Mouse (Mus musculus) olfactory bulb, adult 2 months (tissue): ENCODE measurements around the gene Lpar3. TPM values are rescaled to one million over a fixed set of nuclear protein-coding genes. Genes with fewer than 3 reads are reported as not detected.

Source experiments
- H3K27ac ChIP-seq: fragments of 200-500 bp; 2 replicates; pipeline ENCODE4 v1.5.1; 2012; ENCODE audit warnings: low read depth, low read length; ENCODE audit not compliant: insufficient read depth
- H3K4me1 ChIP-seq: fragments of 200-500 bp; 2 replicates; pipeline ENCODE4 v1.6.1; 2012; ENCODE audit warnings: low read length; ENCODE audit not compliant: control insufficient read depth, insufficient read depth
- H3K4me3 ChIP-seq: fragments of 200-500 bp; 2 replicates; pipeline ENCODE4 v1.5.1; 2012; ENCODE audit warnings: mild to moderate bottlenecking, low read depth, low read length, moderate library complexity; ENCODE audit not compliant: insufficient read depth
- CTCF ChIP-seq: fragments of 200-500 bp; IDR thresholded peaks from 2 replicates; pipeline ENCODE4 v1.5.1; 2012; ENCODE audit warnings: low read depth, mild to moderate bottlenecking, low read length, moderate library complexity; ENCODE audit not compliant: insufficient read depth
- POLR2A ChIP-seq: fragments of 200-500 bp; IDR thresholded peaks from 2 replicates; pipeline ENCODE4 v1.6.1; 2012; ENCODE audit warnings: mild to moderate bottlenecking, low read depth, low read length, moderate library complexity; ENCODE audit not compliant: insufficient read depth
- WGBS: fragments of 180-500 bp; shearing (Covaris S2); methylation state at CpG from one replicate; pipeline ENCODE4 v1.1.7; 2018; 5-methylcytosine and 5-hydroxymethylcytosine counted together
- polyA plus RNA-seq: library from polyadenylated mRNA; stranded (reverse); fragments of >200 nt; gene quantifications from 2 replicates; pipeline ENCODE4 v1.2.4, GENCODE M21; 2012; ENCODE audit warnings: low replicate concordance; ENCODE audit not compliant: missing spikeins, insufficient read depth, insufficient read length

Lpar3 gene
- polyA plus RNA-seq, 1 experiment, result not detected

DNA sequence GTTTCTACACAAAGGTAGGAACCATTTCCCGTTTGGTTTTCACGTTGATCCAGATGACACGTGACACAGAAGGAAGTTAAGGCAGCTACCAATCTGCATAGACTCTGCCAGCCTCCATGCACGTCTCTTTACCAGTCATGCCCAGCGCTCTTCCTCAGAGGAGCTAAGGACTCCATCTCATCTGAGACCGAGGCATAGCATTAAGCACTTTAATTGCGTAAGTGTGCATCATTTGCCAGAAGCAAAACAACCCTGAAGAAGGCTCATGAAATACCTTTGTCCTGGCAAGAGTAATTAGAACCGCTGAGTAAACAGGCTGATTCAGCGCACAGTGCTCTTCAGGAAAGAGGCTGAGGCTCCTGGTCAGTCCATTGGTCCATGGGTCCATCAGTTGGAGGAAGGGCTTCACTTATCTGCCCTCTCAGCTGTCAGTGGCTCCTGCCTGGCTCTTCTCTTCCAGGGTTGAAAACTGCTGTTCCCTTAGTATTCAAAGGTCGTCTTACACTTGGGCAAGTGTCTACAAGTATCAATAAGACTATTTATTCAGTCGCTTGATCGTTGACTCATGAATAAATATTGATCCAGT, 44.9 kb downstream of the Lpar3 start:
- H3K4me1 ChIP-seq, result peaks cover 2% of the 10 kb centered on the region
- no peak overlapping the region for H3K4me3 ChIP-seq
- H3K27ac ChIP-seq, result no peak overlapping the region
- TF ChIP-seq POLR2A (no peak), CTCF (no peak)
- 80% methylated on average over 12 of the region's 12 CpGs for WGBS

DNA sequence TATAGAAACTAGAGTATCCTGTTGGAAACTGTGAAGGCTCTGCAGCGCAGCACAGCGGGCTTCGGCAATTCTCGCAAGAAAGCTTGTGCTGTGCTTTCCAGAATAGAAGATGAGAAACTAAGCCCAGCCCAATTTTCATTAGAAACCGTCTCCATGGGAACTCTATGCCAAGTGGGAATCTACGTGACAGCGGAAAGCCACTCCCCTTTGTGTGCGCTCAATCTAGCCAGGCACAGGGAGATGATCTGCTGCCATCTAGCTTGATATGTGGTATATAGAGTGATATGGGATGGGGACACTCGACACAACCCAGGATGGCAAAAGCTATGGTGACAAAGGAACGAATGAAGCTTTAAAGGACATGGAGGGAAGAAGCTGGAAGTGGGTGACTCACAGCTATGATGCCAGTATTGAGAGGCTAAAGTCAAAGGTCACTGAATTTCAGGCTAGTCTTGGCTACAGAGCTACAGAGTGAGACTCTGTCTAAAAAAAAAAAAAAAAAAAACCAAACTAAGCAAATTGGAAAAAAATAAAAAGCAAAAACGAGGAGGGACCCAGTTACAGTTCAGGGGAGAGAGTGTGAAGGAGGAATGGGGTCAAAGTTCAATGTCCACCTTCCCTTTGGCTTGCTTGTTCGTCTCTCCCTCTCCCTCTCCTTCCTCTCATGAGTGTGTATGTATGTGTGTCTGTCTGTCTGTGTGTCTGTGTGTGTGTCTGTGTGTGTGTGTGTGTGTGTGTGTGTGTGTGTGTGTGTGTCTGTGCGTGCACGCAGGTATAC, 47.5 kb downstream of the Lpar3 start:
- WGBS, result 55% methylated on average over 14 of the region's 14 CpGs
- peaks cover 2% of the 10 kb centered on the region for H3K4me1 ChIP-seq
- no peak overlapping the region for H3K27ac ChIP-seq
- H3K4me3 ChIP-seq, result no peak overlapping the region
- no peak for TF ChIP-seq CTCF
- no peak for TF ChIP-seq POLR2A

DNA sequence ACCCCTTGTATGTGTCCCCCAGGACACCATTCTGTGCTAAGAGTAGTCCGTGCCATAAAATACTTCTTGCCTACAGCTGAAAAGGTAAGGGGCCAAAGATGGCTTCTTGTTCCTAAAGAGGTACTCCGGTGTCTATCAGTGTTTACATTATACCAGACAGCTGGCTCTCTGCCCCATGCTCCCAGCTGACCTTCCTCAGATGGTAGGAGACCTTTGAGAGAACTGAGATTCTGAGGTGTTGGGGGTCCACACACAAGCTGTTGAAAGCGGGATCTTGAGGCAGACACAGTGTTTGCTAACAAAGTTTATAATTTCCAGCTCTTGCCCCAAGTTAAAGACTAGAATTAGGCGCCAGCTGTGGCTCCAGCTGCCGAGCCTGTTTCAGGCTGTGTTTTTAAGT, 53.7 kb downstream of the Lpar3 start:
- H3K4me1 ChIP-seq, result peaks cover 4% of the 10 kb centered on the region
- TF ChIP-seq POLR2A (no peak), CTCF (no peak)
- 56% methylated on average over 5 of the region's 5 CpGs for WGBS
- H3K27ac ChIP-seq, result no peak overlapping the region
- H3K4me3 ChIP-seq, result no peak overlapping the region

DNA sequence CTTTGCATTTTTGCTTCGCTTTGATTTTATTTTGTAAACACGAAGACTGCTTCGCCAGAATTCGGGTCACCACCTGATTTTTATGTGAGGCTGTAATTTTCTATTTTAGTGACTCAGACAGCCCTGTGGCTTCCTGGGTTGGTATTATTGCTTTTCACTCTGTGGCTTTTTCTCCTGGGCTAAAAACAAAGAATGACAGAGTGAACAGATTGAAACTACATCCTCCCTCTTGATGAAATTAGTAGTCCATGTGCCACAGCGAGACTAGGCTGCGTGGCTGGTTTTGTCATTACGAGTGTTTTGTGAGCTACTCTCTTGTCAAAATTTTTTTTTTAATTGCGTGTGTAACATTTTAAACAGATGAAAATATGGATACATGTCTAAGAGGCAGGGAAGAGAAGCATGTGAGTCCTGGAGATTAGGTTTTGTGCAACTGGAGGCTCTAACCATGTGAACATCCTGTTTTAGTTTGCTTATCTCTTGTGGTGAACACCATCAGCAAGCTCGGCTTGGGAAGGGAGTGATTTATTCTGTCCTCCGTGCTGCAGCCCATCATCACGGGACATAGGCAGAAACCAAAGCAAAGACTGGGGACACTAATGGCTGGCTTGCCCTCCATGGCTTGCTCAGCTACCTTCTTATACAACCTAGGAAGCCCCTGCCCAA, 54.7 kb downstream of the Lpar3 start:
- H3K4me1 ChIP-seq, result peaks cover 4% of the 10 kb centered on the region
- no peak for TF ChIP-seq POLR2A
- no peak for TF ChIP-seq CTCF
- no peak overlapping the region for H3K27ac ChIP-seq
- 51% methylated on average over 11 of the region's 11 CpGs for WGBS
- no peak overlapping the region for H3K4me3 ChIP-seq

DNA sequence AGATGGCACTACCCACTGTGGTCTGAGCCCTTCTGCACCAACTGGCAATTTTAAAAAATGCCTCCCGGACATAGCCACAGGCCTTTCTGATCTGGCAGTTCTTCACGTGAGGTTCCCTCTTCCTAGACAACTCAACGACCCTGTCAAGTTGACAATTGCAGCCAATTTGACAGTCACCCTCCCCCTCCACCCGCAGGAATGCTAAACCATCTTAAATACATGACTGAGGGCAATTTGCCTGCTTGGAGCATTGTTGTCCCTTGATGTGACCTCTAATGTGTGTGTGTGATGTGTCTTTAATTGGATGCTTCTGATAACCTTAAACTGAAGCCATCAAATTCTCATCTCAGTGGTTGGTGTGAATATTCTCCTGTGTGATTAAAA, 55.3 kb downstream of the Lpar3 start:
- Histone ChIP-seq H3K4me3 (no peak overlapping the region), H3K4me1 (peaks cover 4% of the 10 kb centered on the region), H3K27ac (no peak overlapping the region)
- WGBS, result 54% methylated on average over 4 of the region's 4 CpGs
- TF ChIP-seq POLR2A (no peak), CTCF (no peak)

DNA sequence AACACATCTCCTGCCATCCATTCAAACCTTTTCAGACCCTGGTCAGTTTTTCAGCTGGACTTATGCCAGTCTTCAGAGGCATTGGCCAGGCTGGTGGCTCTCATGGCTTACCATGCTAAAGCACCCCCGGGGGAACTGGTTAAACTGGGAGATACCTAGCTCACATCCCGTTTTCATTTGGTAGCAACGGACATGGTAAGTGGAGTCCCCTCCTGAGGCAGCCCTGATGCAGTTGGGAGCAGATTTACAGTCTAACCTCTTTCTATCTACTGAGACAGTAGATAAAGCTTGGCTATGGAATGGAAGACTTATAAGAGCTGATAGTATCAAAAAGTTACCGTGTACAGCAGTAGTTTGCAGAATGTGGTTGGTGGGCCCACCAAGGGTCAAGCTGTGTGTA, 56.2 kb downstream of the Lpar3 start:
- no peak overlapping the region for H3K4me3 ChIP-seq
- H3K27ac ChIP-seq, result no peak overlapping the region
- peaks cover 4% of the 10 kb centered on the region for H3K4me1 ChIP-seq
- TF ChIP-seq CTCF, result no peak
- TF ChIP-seq POLR2A, result no peak
- WGBS, result 96% methylated on average over 4 of the region's 4 CpGs

DNA sequence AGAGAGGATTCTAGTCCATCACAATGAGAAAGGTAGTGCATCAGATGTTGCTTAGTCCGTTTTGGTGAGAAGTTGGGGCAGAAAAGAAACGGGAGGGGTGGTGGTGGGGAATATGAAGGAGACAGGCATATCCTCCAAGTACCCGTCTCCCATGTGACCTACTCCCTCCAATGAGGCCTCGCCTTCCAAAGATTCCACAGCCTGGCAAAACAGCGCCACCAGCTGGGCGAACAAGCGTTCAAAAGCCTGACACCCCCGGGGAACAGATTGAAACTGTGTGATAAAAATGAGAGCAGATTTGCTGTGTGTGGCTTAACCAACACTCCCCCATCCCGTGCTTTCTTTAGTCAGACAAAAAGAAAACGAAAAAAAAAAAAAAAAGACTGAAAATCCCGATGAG, 56.7 kb downstream of the Lpar3 start:
- H3K4me3 ChIP-seq, result no peak overlapping the region
- peaks cover 4% of the 10 kb centered on the region for H3K4me1 ChIP-seq
- no peak overlapping the region for H3K27ac ChIP-seq
- 88% methylated on average over 11 of the region's 11 CpGs for WGBS
- no peak for TF ChIP-seq CTCF
- TF ChIP-seq POLR2A, result no peak

DNA sequence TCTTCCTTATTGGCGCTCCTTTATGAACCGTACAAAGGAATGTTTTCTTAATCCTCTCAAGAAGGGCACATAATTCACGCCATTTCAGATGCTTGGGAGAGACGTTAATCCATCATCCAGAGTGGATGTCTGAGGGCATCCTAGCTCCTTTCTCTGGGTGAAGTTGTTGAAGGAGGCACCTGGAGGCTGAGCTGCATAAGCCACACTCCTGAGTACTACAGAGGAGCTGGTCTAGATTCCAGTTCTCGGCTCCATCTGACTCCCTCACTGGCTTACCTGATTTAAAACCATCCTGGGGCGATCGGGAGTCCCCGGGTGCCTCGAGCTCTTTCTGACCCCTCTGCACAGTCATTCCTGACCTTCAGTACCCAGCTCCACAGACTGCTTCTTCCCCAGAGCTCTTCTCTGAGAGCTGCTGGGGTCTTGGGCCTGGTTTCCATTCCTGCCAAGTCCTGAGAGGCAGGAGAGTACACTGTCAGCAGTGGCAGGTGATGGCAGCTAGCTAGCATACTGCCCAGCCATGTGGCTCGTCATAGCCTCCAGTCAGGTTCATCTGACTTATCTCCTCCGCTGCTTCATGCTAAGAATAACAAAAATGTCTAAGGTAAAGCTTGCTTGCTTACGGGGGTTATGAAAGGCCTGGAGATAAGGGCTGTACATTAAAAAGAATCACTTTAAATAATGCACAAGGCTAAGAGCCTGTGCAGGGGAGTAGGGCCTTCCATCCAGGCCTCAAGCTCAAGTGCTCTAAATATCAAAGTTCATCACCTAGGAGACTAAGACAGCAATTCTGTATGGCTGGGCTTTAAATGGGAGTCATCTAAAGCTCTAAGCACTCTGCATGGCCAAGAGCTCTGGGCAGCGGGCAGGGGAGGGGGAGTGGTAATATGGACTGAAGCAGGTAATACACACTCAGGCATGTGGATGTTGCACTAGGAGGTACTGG, 57.7 kb downstream of the Lpar3 start:
- no peak overlapping the region for H3K27ac ChIP-seq
- TF ChIP-seq POLR2A (no peak), CTCF (no peak)
- H3K4me3 ChIP-seq, result no peak overlapping the region
- H3K4me1 ChIP-seq, result peaks cover 4% of the 10 kb centered on the region
- WGBS, result 86% methylated on average over 13 of the region's 13 CpGs
